Mouse (Mus musculus): ENCODE measurements at regions not wholly inside any gene's neighbourhood (a gene's known extent, or its start where the extent isn't known, plus 50 kb on each side); places are given as distances from the start of the nearest gene placed in this dataset.

DNA sequence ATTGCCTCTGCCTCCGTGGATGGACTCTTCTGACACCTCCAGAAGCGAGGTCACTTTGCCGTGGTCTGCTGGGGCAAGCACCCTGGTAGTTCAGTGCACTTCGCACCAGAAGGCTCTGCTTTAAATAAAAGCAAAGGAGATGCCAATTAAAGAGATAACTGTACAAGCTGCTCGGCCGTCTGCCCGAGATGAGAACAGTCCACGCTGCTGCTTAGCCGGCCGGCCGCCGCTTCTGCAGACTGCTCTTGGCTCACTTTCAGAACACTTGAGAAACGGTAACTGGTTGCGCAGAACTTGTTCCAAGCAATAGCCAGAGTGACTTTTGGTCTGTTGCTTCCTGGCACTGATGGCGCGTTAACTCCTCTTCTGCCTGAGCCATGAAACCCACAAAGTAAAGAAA, 121.0 kb upstream of the Rreb1 start:
- Histone ChIP-seq H3K9ac (replicated peaks) (no peak overlapping the region), H3K4me3 (no peak overlapping the region), H3K27ac (replicated peaks) (no peak overlapping the region), H3K4me2 (replicated peaks) (no peak overlapping the region), H3K9me3 (no peaks in the 10 kb centered on the region), H3K27me3 (no peaks in the 10 kb centered on the region), H3K36me3 (no peaks in the 10 kb centered on the region), H3K4me1 (no peaks in the 10 kb centered on the region)
- no peak for ATAC-seq (ENCODE audit: low FRiP score, low read depth)
- 90% methylated on average over 16 of the region's 16 CpGs for WGBS

DNA sequence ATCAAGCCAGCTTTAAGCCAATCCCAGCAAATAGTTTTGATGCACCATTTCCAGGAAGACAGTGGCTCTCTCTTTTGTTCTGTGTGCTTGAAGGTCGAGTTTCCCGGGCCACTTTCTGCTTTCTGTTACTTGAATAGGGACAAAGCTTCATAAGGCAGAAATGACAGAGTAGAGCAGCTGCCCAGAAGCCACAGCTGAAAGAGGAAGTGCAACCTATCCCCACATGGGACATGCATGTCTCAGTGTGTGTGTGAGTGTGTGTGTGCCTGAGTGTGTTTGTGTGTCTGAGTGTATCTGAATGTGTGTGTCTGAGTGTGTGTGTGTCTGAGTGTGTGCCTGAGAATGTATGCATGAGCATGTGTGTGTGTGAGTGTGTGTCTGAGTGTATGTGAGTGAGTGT, 120.2 kb upstream of the Rreb1 start:
- H3K4me2 ChIP-seq (replicated peaks): no peak overlapping the region
- 56% methylated on average over 2 of the region's 2 CpGs for WGBS
- H3K9ac ChIP-seq (replicated peaks): no peak overlapping the region
- no peak overlapping the region for H3K4me3 ChIP-seq
- no peaks in the 10 kb centered on the region for H3K9me3 ChIP-seq
- H3K27me3 ChIP-seq: no peaks in the 10 kb centered on the region
- no peaks in the 10 kb centered on the region for H3K4me1 ChIP-seq
- ATAC-seq (ENCODE audit: low FRiP score, low read depth): no peak
- no peak overlapping the region for H3K27ac ChIP-seq (replicated peaks)
- H3K36me3 ChIP-seq: no peaks in the 10 kb centered on the region

DNA sequence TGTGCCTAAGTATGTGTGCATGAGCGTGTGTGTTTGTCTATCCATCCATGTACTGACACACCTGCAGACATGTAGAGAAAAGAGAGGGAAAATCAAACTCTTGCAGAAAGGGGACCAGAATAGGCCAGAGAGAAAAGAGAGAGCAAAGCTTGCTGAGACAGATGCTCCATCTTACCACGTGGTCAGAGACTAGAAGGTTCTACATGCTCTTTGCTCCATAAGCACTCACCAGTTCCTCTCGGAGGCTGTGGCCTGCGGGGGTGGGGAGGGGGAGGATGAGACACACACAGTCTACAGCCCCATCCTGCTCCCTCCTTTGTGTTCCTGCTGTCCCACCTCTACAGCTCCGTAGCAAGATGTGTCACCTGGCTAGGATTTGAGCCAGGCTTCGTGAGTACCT, 119.7 kb upstream of the Rreb1 start:
- no peak for ATAC-seq (ENCODE audit: low FRiP score, low read depth)
- Histone ChIP-seq H3K27me3 (no peaks in the 10 kb centered on the region), H3K9ac (replicated peaks) (no peak overlapping the region), H3K4me1 (no peaks in the 10 kb centered on the region), H3K4me2 (replicated peaks) (no peak overlapping the region), H3K4me3 (no peak overlapping the region), H3K9me3 (no peaks in the 10 kb centered on the region), H3K36me3 (no peaks in the 10 kb centered on the region), H3K27ac (replicated peaks) (no peak overlapping the region)
- WGBS: 85% methylated on average over 6 of the region's 6 CpGs

GRCm38 (mm10) chr13:37660083-37660482, 118.1 kb upstream of the Rreb1 start:
- ATAC-seq (ENCODE audit: low FRiP score, low read depth): no peak
- H3K9ac ChIP-seq (replicated peaks): no peak overlapping the region
- no peak overlapping the region for H3K4me3 ChIP-seq
- no peaks in the 10 kb centered on the region for H3K36me3 ChIP-seq
- no peaks in the 10 kb centered on the region for H3K9me3 ChIP-seq
- no peak overlapping the region for H3K4me2 ChIP-seq (replicated peaks)
- H3K27ac ChIP-seq (replicated peaks): no peak overlapping the region
- no peaks in the 10 kb centered on the region for H3K27me3 ChIP-seq
- no peaks in the 10 kb centered on the region for H3K4me1 ChIP-seq
- WGBS: 88% methylated on average over 4 of the region's 4 CpGs

GRCm38 (mm10) chr13:37660668-37661067, 117.5 kb upstream of the Rreb1 start:
- H3K27ac ChIP-seq (replicated peaks): no peak overlapping the region
- H3K4me2 ChIP-seq (replicated peaks): no peak overlapping the region
- no peaks in the 10 kb centered on the region for H3K36me3 ChIP-seq
- no peak overlapping the region for H3K9ac ChIP-seq (replicated peaks)
- H3K27me3 ChIP-seq: no peaks in the 10 kb centered on the region
- H3K4me3 ChIP-seq: no peak overlapping the region
- H3K9me3 ChIP-seq: no peaks in the 10 kb centered on the region
- no peaks in the 10 kb centered on the region for H3K4me1 ChIP-seq
- ATAC-seq (ENCODE audit: low FRiP score, low read depth): no peak

DNA sequence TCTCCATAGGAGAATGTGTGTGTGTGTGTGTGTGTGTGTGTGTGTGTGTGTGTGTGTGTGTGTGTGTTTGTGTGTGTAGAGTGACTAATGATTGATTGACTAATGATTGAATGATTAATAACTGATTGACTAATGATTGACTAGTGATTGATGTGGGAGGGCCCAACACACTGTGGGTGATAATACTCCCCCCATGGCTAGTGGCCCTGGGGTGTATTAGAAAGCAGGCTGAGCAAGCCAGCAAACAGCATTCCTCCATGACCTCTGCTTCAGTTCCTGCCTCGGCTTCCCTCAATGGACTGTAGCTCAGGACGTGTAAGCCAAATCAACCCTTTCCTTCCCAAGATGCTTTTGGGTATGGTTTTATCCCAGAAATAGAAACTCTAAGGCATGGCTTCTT, 114.1 kb upstream of the Rreb1 start:
- no peak for ATAC-seq (ENCODE audit: low FRiP score, low read depth)
- H3K4me3 ChIP-seq: no peak overlapping the region
- H3K9me3 ChIP-seq: no peaks in the 10 kb centered on the region
- WGBS: 77% methylated on average over 2 of the region's 2 CpGs
- H3K4me2 ChIP-seq (replicated peaks): no peak overlapping the region
- H3K27ac ChIP-seq (replicated peaks): no peak overlapping the region
- no peak overlapping the region for H3K9ac ChIP-seq (replicated peaks)
- no peaks in the 10 kb centered on the region for H3K36me3 ChIP-seq
- H3K27me3 ChIP-seq: no peaks in the 10 kb centered on the region
- no peaks in the 10 kb centered on the region for H3K4me1 ChIP-seq

GRCm38 (mm10) chr13:37666207-37667003, 111.8 kb upstream of the Rreb1 start:
- Histone ChIP-seq H3K4me1 (no peaks in the 10 kb centered on the region), H3K27ac (replicated peaks) (no peak overlapping the region), H3K27me3 (no peaks in the 10 kb centered on the region), H3K9ac (replicated peaks) (no peak overlapping the region), H3K4me2 (replicated peaks) (no peak overlapping the region), H3K36me3 (no peaks in the 10 kb centered on the region), H3K9me3 (no peaks in the 10 kb centered on the region), H3K4me3 (no peak overlapping the region)
- 83% methylated on average over 22 of the region's 22 CpGs for WGBS
- ATAC-seq (ENCODE audit: low FRiP score, low read depth): no peak

GRCm38 (mm10) chr13:37667386-37667785, 110.8 kb upstream of the Rreb1 start:
- ATAC-seq (ENCODE audit: low FRiP score, low read depth): no peak
- 65% methylated on average over 4 of the region's 4 CpGs for WGBS
- no peak overlapping the region for H3K9ac ChIP-seq (replicated peaks)

DNA sequence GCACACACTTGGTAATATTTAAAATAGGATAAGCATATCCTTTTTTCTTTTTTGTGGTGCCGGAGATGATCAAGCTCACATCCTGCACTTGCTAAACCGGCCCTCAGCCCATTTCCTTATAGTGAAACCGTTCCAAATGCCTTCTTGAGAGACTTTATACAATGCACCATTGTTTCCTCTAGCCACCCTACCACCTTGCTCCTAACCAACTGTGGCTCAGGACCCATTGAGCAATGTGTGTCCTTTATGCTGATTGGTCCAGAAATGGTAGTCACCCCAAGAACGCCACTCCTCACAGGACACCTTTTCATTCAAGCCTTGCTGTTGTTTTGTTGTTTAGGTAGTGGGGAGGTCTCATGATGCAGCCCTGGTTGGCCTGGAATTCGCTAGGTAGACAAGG, 110.3 kb upstream of the Rreb1 start:
- H3K27ac ChIP-seq (replicated peaks): no peak overlapping the region
- H3K4me1 ChIP-seq: no peaks in the 10 kb centered on the region
- no peaks in the 10 kb centered on the region for H3K27me3 ChIP-seq
- no peak overlapping the region for H3K9ac ChIP-seq (replicated peaks)
- no peaks in the 10 kb centered on the region for H3K36me3 ChIP-seq
- no peak overlapping the region for H3K4me3 ChIP-seq
- 77% methylated on average over 5 of the region's 5 CpGs for WGBS
- no peaks in the 10 kb centered on the region for H3K9me3 ChIP-seq
- no peak for ATAC-seq (ENCODE audit: low FRiP score, low read depth)
- no peak overlapping the region for H3K4me2 ChIP-seq (replicated peaks)

More at GRCm38 (mm10) chr13:37667386-37667785, 110.8 kb upstream of the Rreb1 start:
- H3K4me3 ChIP-seq: no peak overlapping the region
- no peaks in the 10 kb centered on the region for H3K4me1 ChIP-seq
- H3K27ac ChIP-seq (replicated peaks): no peak overlapping the region
- no peaks in the 10 kb centered on the region for H3K36me3 ChIP-seq
- H3K9me3 ChIP-seq: no peaks in the 10 kb centered on the region
- no peaks in the 10 kb centered on the region for H3K27me3 ChIP-seq
- no peak overlapping the region for H3K4me2 ChIP-seq (replicated peaks)

GRCm38 (mm10) chr13:37671109-37671508, 107.1 kb upstream of the Rreb1 start:
- H3K9ac ChIP-seq (replicated peaks): no peak overlapping the region
- no peak overlapping the region for H3K4me3 ChIP-seq
- no peaks in the 10 kb centered on the region for H3K4me1 ChIP-seq
- no peaks in the 10 kb centered on the region for H3K36me3 ChIP-seq
- no peaks in the 10 kb centered on the region for H3K9me3 ChIP-seq
- no peaks in the 10 kb centered on the region for H3K27me3 ChIP-seq
- H3K27ac ChIP-seq (replicated peaks): no peak overlapping the region
- no peak for ATAC-seq (ENCODE audit: low FRiP score, low read depth)
- no peak overlapping the region for H3K4me2 ChIP-seq (replicated peaks)
- WGBS: 83% methylated on average over 5 of the region's 5 CpGs

GRCm38 (mm10) chr13:37674676-37675350, 103.4 kb upstream of the Rreb1 start:
- no peak overlapping the region for H3K4me2 ChIP-seq (replicated peaks)
- no peaks in the 10 kb centered on the region for H3K27me3 ChIP-seq
- H3K4me3 ChIP-seq: no peak overlapping the region
- H3K4me1 ChIP-seq: no peaks in the 10 kb centered on the region
- WGBS: 80% methylated on average over 12 of the region's 12 CpGs
- H3K9ac ChIP-seq (replicated peaks): no peak overlapping the region
- no peak for ATAC-seq (ENCODE audit: low FRiP score, low read depth)
- H3K36me3 ChIP-seq: no peaks in the 10 kb centered on the region
- no peaks in the 10 kb centered on the region for H3K9me3 ChIP-seq
- no peak overlapping the region for H3K27ac ChIP-seq (replicated peaks)

DNA sequence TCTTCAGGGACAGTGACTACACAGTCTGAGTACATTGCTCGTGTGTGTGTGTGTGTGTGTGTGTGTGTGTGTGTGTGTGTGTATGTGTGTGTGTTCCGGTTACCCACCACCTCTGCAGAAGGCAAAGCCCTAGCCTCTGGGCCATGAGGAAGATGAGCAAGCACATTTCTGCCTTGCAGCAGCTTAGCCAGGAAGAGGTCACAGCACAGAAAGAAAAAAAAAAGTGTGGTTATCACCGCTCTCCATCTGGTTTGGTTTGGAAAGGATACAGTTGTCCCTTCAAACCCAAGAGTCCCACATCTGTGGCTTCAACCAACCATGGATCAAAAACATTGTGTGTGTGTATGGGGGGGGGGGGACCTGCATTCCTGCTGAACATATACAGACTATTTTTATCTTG, 102.5 kb upstream of the Rreb1 start:
- 98% methylated on average over 3 of the region's 3 CpGs for WGBS
- H3K36me3 ChIP-seq: no peaks in the 10 kb centered on the region

More for the DNA sequence above, 102.5 kb upstream of the Rreb1 start:
- no peak overlapping the region for H3K27ac ChIP-seq (replicated peaks)
- no peak overlapping the region for H3K9ac ChIP-seq (replicated peaks)
- ATAC-seq (ENCODE audit: low FRiP score, low read depth): no peak
- H3K27me3 ChIP-seq: no peaks in the 10 kb centered on the region
- H3K4me1 ChIP-seq: no peaks in the 10 kb centered on the region
- no peak overlapping the region for H3K4me3 ChIP-seq
- no peaks in the 10 kb centered on the region for H3K9me3 ChIP-seq
- no peak overlapping the region for H3K4me2 ChIP-seq (replicated peaks)
